Mouse (Mus musculus) granulocyte monocyte progenitor cell, adult 5-6 weeks (primary cell): ENCODE data around the gene Kif16b. TPM values are rescaled to one million over a fixed set of nuclear protein-coding genes. Genes with fewer than 3 reads are reported as not detected.

Experiments
- ATAC-seq: replicated peaks from 2 replicates; pipeline ENCODE4 v1.8.0; 2016; ENCODE audit warnings: mild to moderate bottlenecking, moderate TSS enrichment, inconsistent platforms; ENCODE audit not compliant: poor library complexity, severe bottlenecking
- total RNA-seq, 2 experiments: library from RNA; stranded (forward) in 1 of 2; stranded (reverse) in 1 of 2; fragments of 200-712, 200-1000 nt in 1 of 2; fragments of >200 nt in 1 of 2; fragmentation: Nextera tagmentation in 1 of 2; gene quantifications; 2 replicates each; pipeline ENCODE4 v1.2.3; 2014 to 2017

Gene Kif16b
- total RNA-seq, 2 experiments from 2014 or later = 15.4 to 20.7 TPM

DNA sequence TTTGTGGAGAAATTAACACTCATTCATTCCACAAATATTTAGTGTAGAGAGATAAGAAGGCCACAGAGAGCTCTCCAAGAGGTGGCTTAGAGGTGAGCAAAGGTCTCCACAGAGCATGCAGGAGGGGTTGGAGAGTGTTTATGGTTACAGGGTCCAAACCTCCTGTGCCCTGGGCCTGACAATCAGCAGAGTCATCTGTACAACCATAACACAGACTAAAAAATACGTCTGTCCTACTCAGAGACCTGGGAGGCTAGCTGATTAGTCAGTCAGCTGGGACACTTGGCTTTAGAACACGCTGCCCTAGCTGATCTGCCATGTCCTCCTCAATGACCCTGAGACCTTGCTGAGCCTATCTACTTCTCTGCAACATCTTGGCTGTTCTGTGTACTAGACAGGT is 24.7 kb downstream of the Kif16b start:
- no peak for ATAC-seq

- ATAC-seq = no peak
These were observed 25.4 kb downstream of the Kif16b start for GRCm38 (mm10) chr2:142875936-142876335.

DNA sequence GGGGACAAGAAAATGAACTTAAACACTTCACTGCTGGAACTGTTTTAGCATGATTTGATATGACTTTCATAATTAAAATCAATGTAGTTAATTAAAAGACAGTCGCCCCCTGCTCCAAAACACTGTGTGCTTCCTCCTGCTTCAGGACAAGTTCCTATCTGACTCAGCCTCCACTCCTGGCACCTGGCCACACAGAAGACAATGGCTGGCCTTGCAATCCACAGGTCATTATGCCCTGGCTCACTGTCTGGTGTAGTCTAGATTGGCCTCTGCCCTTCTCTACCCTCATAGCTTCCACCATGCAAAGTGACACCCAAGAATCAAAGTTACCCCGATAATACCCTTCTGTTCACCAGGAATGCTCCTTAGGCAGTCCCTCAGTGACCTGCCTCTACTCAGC is 26.8 kb downstream of the Kif16b start:
- no peak for ATAC-seq

GRCm38 (mm10) chr2:142870055-142870454 is 31.3 kb downstream of the Kif16b start:
- ATAC-seq = no peak

GRCm38 (mm10) chr2:142867481-142867880 is 33.9 kb downstream of the Kif16b start:
- no peak for ATAC-seq

DNA sequence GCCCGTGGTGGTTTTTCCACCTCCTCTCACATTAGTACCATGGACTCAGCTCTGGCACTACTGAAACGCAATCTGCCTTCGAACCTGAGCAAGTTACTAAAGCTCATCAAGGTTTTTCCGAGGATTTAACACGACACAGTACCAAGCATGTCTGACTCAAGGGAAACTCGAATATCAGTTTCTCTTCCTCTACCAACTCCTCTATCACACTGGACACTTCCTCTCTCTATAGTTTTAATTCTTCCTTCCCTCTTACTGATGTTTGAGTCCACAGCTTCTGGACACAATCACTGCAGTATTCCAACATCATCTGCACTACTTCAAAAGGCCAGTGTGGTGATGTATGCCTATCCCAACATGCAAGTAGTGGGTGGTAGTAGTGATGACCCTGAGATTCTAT is 40.3 kb downstream of the Kif16b start:
- ATAC-seq = peak; percentile 55

- ATAC-seq = peak; percentile 70
These were observed 41.9 kb downstream of the Kif16b start for GRCm38 (mm10) chr2:142859452-142859851.

- no peak for ATAC-seq
These were observed 62.6 kb downstream of the Kif16b start for GRCm38 (mm10) chr2:142838775-142839174.

DNA sequence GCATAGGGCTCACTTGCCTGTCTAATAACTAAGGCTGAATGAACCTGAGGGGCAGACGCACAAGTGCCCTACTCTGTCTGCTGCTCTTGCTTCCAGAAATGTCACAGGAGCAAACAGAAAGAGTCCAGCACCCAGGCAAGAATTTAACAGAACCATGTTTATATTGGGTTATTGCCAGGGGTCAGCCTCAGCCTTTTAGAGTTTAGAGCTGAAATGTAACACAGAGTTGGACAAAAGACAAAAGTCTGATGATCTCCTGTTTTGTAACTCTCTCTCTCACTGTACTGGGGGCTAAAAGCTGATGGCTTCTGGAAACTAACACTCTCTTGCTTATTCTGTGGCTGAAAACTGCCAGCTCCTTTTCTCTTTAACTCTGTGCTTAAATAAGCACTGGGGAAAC is 63.2 kb downstream of the Kif16b start:
- no peak for ATAC-seq

DNA sequence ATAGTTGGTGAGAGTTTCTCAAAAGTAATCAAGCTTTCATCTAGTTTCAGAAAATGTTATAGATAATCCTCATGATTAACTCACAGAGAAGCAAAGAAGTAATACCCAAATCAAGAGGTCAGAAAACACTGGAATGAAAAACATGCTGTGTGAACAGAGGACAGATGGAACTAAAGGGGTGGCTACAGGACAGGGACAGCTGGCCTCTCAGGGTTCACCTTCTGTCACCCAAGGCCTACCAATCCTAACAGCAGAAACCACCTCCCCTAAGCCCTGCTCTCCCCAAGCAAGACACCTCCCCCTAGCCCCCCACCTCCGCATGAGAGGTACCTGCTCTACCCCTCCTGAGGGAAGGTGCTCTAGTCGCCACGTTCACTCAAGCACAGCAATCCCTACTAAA is 66.6 kb downstream of the Kif16b start:
- ATAC-seq = no peak

GRCm38 (mm10) chr2:142832617-142833422 is 68.5 kb downstream of the Kif16b start:
- ATAC-seq = no peak

GRCm38 (mm10) chr2:142813033-142813432 is 88.3 kb downstream of the Kif16b start:
- peak; percentile 59 for ATAC-seq

GRCm38 (mm10) chr2:142803760-142804448 is 97.4 kb downstream of the Kif16b start:
- no peak for ATAC-seq

- ATAC-seq = no peak
These were observed 104.0 kb downstream of the Kif16b start for GRCm38 (mm10) chr2:142797310-142797709.

DNA sequence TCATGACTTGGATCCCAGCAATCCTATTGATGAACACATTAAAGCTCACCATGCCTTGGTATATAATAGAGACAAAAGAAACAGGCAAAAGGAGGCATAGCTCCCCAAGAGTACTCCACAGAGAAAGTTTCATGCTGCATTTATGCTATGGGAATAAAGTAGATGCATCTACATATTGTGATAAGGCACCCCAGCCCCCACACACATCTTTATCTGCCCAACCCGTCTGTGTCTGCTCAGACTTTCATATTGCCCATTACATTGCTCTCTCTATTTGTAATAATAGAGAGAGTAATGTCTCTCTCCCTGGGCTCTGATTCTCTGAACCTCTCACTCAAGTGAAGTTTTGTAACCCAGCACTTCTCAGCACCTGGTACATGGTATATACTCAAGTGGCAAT is 126.0 kb downstream of the Kif16b start:
- ATAC-seq = no peak

- ATAC-seq = no peak
These were observed 126.6 kb downstream of the Kif16b start for GRCm38 (mm10) chr2:142774752-142775151.

DNA sequence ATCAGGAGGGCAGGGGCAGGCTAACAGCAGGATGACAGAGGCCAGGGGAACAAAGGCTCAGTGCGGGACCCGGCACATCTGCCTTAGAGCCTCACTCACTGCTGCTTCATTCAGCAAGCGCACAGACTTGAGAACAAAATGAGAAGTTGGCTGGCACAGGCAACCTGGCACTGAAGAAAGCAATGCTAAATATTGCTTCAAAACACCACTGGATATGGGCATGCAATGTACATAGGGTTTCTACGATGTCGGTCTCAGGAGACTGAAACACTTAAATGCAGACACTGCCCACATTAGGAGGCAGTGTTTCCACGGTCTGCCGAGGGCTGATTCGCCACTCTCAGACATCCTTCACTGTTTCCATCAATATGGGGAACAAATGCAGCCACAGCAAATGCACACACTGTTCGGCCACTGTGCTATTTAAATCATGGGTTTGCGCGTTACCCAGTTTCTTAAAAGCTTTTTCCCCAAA is 131.6 kb downstream of the Kif16b start:
- no peak for ATAC-seq

DNA sequence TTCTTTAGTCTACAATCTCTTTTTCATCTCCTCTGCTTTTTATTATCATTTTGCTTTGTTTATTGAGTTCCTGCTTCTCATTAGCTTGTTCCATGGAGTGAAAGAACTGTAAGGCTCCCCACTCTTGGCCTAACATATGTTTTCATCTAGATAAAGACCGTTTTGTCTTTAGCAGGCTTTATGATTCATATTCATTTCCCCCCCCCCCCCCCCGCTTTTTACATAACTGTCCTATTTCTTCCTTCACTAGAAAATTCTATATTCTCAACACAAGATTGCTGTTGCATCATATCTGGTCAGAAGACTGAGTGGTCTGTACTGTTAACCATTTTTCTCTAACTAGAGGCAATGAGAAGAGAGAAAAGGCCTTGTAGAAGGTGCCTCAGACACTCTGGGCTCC is 137.1 kb downstream of the Kif16b start:
- no peak for ATAC-seq

DNA sequence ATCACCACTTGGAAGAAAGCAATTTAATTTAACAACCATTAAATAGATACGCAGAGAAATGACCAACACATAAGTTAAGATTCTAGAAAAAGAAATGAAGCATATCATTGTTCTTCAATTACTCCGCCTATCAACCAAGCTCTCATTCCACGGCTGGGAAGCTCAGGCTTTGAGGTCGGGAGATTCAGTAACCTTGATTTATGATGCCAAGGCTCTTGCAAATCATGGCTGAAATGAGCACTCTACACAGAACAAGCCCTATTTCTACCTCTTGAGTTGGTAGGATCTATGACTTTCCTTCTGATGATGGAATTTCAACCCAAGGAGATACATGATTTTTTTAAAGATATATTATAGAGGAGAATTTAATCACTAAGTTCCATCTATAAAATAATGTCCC is 140.5 kb downstream of the Kif16b start:
- ATAC-seq = no peak

- no peak for ATAC-seq
These were observed 142.1 kb downstream of the Kif16b start for GRCm38 (mm10) chr2:142759192-142759591.

GRCm38 (mm10) chr2:142758091-142758765 is 143.1 kb downstream of the Kif16b start:
- no peak for ATAC-seq
